Mouse (Mus musculus) liver, embryonic 14.5 days (tissue): ENCODE results near the gene Szt2. TPM values are rescaled to one million over a fixed set of nuclear protein-coding genes. Genes with fewer than 3 reads are reported as not detected.

ENCODE experiments used
- ATAC-seq: fragments of 200-750 bp; cut with Nextera tagmentation; 2 replicates; pipeline ENCODE4 v1.8.0; 2017; ENCODE audit warnings: moderate number of reproducible peaks, mild to moderate bottlenecking, moderate library complexity; ENCODE audit not compliant: insufficient read depth
- DNase-seq, 3 experiments: peaks; one replicate each; pipeline ENCODE4 v3.0.0-alpha.2; 2012 to 2013; ENCODE audit warnings: low read depth in 3 of 3, low spot score in 3 of 3
- H3K27ac ChIP-seq: fragments of 300-500 bp; sonication (generic); 2 replicates; pipeline ENCODE4 v1.5.1; 2014; ENCODE audit warnings: moderate library complexity, mild to moderate bottlenecking, control low read depth, inconsistent platforms
- H3K27me3 ChIP-seq: fragments of 300-500 bp; sonication (generic); 2 replicates; pipeline ENCODE4 v1.6.1; 2014; ENCODE audit warnings: mild to moderate bottlenecking, low read length, moderate library complexity; ENCODE audit not compliant: control insufficient read depth, insufficient read depth
- H3K36me3 ChIP-seq: fragments of 300-500 bp; sonication (generic); replicated peaks from 2 replicates; pipeline ENCODE4 v1.6.1; 2014; ENCODE audit warnings: low read depth; ENCODE audit not compliant: control insufficient read depth, insufficient read depth
- H3K4me1 ChIP-seq, 2 experiments: fragments of 200-500 bp in 1 of 2; fragments of 300-500 bp in 1 of 2; sonication (generic) in 1 of 2; replicated peaks; 2 replicates each; pipeline ENCODE4 v1.6.1; 2012 to 2014; ENCODE audit warnings: antibody characterized with exemption in 1 of 2, inconsistent platforms in 1 of 2, low read length in 1 of 2; ENCODE audit not compliant: control insufficient read depth in 2 of 2, insufficient read depth in 2 of 2
- H3K4me2 ChIP-seq: fragments of 300-500 bp; sonication (generic); 2 replicates; pipeline ENCODE4 v1.6.1; 2014; ENCODE audit warnings: low read depth, mild to moderate bottlenecking, control low read depth, moderate library complexity
- H3K4me3 ChIP-seq, 2 experiments: fragments of 200-500 bp in 1 of 2; fragments of 300-500 bp in 1 of 2; sonication (generic) in 1 of 2; 2 replicates each; pipeline ENCODE4 v1.5.1; 2012 to 2014; ENCODE audit warnings: low read depth in 2 of 2, low read length in 2 of 2, mild to moderate bottlenecking in 2 of 2, control low read depth in 1 of 2, inconsistent platforms in 1 of 2, moderate library complexity in 1 of 2; ENCODE audit not compliant: insufficient read depth in 1 of 2
- H3K9ac ChIP-seq: fragments of 300-500 bp; sonication (generic); replicated peaks from 2 replicates; pipeline ENCODE4 v1.6.1; 2014; ENCODE audit warnings: mild to moderate bottlenecking, control low read depth, moderate library complexity
- H3K9me3 ChIP-seq: fragments of 300-500 bp; sonication (generic); 2 replicates; pipeline ENCODE4 v1.6.1; 2016; ENCODE audit warnings: low read length, mixed read lengths; ENCODE audit not compliant: control insufficient read depth
- CTCF ChIP-seq: IDR thresholded peaks from 2 replicates; pipeline ENCODE4 v1.5.1; 2016; ENCODE audit warnings: antibody characterized with exemption, low read depth, control low read depth
- EP300 ChIP-seq: IDR thresholded peaks from 2 replicates; pipeline ENCODE4 v1.6.1; 2016; ENCODE audit warnings: antibody characterized with exemption, low read depth
- WGBS: fragments of 180-500 bp; shearing (Covaris S2); extraction: QIAGEN DNeasy Blood & Tissue Kit; methylation state at CpG from one replicate; pipeline ENCODE4 v1.1.7; 2014; ENCODE audit not compliant: insufficient replicate concordance; 5-methylcytosine and 5-hydroxymethylcytosine counted together
- polyA plus RNA-seq, 2 experiments: library from polyadenylated mRNA; depleted of rRNA in 1 of 2; stranded (reverse) in 1 of 2; unstranded in 1 of 2; fragments of >200 nt; fragmentation: Nextera tagmentation in 1 of 2; extraction: Ambion mirVana in 1 of 2; gene quantifications; 2 replicates each; pipeline versions ENCODE4 v1.2.1 to v1.2.3; 2012 to 2014

The Szt2 gene
- 5.8 and 5.9 TPM in 2 replicates for polyA plus RNA-seq (2012; rRNA removed)
- 2.2 and 2.6 TPM in 2 replicates for polyA plus RNA-seq (2014; fragmentation: Nextera tagmentation; extraction: Ambion mirVana)

DNA sequence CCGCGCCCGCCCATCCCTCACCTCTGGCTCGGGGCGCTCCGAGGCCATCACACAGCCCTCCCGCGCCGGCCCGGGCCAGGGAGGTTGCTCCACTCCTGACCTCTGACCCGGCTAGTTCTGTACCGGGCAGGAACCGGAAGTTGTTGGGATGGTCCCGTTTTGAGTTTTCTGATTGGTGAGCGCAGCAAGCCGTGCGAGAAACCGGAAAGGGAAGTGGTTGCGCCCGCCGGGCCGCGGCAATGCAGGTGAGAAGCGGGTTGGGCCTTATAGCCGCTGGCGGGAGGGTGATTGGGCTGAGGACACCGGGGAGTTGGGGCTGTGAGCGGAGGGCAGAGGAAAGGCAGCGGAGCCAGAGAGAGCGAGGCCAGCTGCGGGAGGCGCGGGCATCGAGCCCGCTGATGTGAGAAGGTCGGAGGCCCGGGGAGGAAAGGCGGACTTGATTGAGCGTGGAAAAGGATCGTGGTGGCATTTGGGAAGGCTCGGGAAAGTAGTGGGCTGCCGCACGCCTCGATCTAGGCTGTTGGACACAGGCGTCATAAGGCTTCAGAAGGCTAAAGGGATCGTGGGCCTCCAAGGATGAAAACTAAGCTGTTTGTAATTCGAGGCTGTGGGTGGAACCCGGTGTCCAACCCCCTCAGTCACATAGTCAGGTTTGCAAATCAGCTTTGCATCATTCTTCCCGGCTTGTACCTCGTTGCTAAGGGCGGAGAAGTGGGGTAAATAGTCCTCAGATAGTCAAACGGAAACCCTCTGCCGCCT, at the start of gene Szt2, which contains the start of gene Med8:
TSS of gene Szt2 (minus strand) at position 132 of the 759 bp plus-strand sequence.
TSS of gene Med8 (plus strand) at position 196 of the 759 bp plus-strand sequence.
- under 1% methylated on average over 53 of the region's 53 CpGs for WGBS
- H3K4me2 ChIP-seq: peak within 1 kb of the TSS; percentile 93
- H3K9ac ChIP-seq: peak within 1 kb of the TSS; percentile 92
- peaks cover 27% of the 10 kb centered on the region for H3K36me3 ChIP-seq
- no peaks in the 10 kb centered on the region for H3K9me3 ChIP-seq
- no peak for TF ChIP-seq EP300
- no peak for TF ChIP-seq CTCF
- H3K4me3 ChIP-seq: peak within 1 kb of the TSS; percentile 69 to 81
- peaks cover 14 to 16% of the 10 kb centered on the region in 2 experiments for H3K4me1 ChIP-seq
- no peaks in the 10 kb centered on the region for H3K27me3 ChIP-seq
- DNase-seq: peak; percentile 92 to 93 (median 92)
- peak within 1 kb of the TSS; percentile 53 for H3K27ac ChIP-seq
- ATAC-seq: peak; percentile 97

DNA sequence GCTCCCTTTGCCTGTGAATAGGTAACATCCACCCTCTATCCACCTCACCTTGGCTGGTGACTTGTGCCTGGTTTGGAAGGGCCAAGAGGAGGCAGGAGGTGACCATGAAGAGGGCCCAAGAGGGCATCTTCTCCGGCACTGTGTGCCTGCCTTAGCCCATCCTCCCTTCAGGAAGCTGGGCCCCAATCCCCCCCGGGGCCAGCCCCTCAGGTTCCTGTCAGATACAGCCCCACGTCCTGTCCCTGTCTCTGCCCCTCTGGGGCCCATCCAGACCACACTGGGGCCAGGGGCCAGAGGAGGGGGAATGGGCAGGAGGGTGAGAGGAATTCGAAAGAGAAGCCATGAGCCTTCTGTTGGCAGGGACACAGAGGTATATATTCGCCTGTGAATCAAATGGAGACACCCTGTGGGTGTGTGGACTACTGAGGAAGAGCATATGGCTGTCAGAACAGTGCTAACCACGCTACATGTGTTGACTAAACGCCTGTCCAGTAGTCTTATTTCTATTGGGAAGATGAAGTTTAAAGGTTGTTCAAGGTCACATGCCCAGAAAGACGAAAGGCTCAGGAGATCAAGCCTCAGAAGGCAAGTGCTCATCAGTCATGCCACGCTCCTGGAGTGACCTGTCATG, 48.4 kb upstream of the Szt2 start, which contains the start of gene Mpl:
TSS of gene Mpl (minus strand) at position 169 of the 631 bp plus-strand sequence.
- H3K27ac ChIP-seq: no peak within 1 kb of the TSS
- H3K4me2 ChIP-seq: no peak within 1 kb of the TSS
- 21% methylated on average over 9 of the region's 9 CpGs for WGBS
- H3K4me1 ChIP-seq: no peaks in the 10 kb centered on the region
- no peak within 1 kb of the TSS for H3K9ac ChIP-seq
- H3K9me3 ChIP-seq: no peaks in the 10 kb centered on the region
- DNase-seq: no peak
- no peaks in the 10 kb centered on the region for H3K36me3 ChIP-seq
- H3K27me3 ChIP-seq: no peaks in the 10 kb centered on the region
- H3K4me3 ChIP-seq: no peak within 1 kb of the TSS
- ATAC-seq: no peak
- no peak for TF ChIP-seq CTCF
- no peak for TF ChIP-seq EP300

DNA sequence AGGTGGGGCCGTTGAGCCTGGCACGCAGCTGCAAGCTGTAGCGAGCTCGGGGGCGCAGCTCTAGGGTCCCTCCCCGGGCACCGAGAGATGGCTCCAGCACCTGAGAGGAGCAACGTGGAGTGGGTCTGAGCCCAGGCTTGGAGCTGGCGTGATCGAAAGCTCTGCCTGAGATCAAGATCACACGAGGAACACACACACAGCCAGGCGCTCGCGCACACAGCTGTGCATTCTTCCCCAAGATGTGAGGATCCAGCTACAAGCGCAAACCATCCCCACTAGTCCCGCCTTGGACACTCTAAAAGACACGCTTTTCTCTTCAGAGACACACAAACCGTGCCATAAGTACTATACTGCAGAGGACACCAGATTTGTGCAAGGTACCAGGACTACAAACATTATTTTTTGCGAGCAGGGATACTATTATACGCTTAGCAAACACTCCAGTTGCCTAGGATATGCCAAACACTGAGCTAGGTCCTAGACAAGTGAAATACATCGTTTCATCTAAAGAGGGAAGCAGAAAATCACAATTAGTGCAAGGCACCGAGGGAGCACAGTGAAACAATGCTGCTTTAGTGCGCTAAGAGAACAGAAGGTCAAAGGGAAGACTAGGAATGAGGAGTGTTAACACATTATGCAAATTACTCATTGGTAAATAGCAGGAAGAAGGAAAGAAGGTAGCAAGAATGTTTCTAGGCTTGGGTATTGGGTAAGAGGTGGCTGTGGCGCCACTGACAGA, 37.5 kb upstream of the Szt2 start:
- WGBS: 63% methylated on average over 24 of the region's 24 CpGs
- TF ChIP-seq EP300: no peak
- Histone ChIP-seq H3K4me2 (peak overlapping the region; percentile 44), H3K9ac (no peak overlapping the region), H3K9me3 (no peaks in the 10 kb centered on the region), H3K4me3 (peak overlapping the region in 1 of 2 experiments; percentile 4; a peak in 1 of 4 replicates), H3K36me3 (no peaks in the 10 kb centered on the region), H3K4me1 (no peaks in the 10 kb centered on the region), H3K27ac (no peak overlapping the region), H3K27me3 (no peaks in the 10 kb centered on the region)
- ATAC-seq (no peak), DNase-seq (no peak)

DNA sequence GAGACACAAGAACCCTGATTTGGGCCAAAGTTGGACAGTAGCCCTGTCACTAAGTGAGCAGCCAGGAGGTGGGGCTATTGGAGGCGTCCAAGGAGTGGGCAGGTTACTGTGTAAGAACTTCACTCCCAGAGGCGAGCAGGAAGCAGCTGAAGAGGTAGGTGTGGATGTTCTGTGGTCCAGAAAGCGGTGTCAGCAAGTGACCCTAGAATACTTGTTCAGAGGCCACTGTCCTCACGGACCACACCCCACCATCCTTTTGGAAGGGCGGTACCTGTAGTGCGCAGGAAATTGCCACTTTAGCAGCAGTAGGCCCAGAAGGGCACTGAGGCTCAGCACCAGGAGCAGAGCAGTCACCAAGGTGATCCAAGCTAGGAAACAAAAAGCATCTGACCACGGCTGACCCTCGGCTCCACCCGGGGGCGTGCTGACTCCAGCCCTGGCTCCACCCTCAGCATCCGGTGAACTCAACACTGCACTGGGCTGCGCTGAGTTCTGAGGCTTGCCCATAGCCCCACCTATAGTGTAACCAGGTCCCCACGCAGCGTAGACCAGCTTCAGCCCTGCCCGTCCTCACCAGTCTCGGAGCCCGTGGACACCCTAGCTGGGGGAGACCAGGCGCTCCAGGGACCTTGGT, 36.8 kb upstream of the Szt2 start:
- Histone ChIP-seq H3K4me1 (no peaks in the 10 kb centered on the region), H3K9ac (no peak overlapping the region), H3K27ac (no peak overlapping the region), H3K36me3 (no peaks in the 10 kb centered on the region), H3K4me2 (peak overlapping the region; percentile 44), H3K27me3 (no peaks in the 10 kb centered on the region), H3K4me3 (peak overlapping the region in 1 of 2 experiments; percentile 4; a peak in 1 of 4 replicates), H3K9me3 (no peaks in the 10 kb centered on the region)
- DNase-seq: no peak
- TF ChIP-seq EP300: no peak
- peak; percentile 10; the same call in 1 of the 2 replicates for TF ChIP-seq CTCF
- 54% methylated on average over 18 of the region's 18 CpGs for WGBS
- peak; percentile 35; the same call in 1 of the 2 replicates for ATAC-seq
